Mouse (Mus musculus): ENCODE data around the gene Sytl1.
A peak's percentile ranks its signal among the peaks of the same experiment; 100 is the strongest.

Sytl1 gene

DNA sequence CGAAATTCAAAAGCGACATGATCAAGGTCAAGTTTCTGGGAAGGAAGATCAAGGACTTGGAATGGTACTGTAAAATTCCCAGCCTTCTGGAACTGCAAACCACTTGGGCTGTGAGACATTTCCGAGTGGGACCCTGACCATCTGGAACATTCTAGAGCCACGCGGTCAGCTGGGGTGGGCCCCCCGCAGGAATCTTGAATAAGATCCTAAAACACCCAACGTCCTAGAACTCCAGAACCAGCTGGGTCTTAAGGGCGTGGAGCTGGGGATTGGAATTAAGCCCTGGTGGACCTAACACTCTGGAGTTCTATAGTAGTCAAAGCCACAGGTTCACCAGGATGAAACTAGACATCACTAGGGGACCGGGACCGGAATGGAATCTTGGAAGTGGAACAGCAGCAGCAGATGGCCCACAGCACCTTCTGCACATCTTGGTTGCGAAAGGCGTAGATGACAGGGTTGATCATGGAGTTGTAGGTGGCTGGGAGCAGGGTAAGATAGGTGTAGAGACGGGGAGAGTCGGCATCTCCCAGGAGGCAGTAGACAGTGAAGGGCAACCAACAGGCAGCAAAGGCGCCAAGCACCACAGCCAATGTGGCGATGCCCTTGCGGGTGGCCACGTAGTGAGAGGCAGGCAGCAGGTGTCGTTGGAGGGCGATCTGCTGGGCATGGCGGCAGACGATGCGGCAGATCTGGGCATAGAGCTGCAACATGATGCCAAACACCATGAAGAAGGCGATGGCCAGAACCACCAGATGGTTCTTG lies 52.7 kb downstream of the Sytl1 start:
- no peak for DNase-seq

DNA sequence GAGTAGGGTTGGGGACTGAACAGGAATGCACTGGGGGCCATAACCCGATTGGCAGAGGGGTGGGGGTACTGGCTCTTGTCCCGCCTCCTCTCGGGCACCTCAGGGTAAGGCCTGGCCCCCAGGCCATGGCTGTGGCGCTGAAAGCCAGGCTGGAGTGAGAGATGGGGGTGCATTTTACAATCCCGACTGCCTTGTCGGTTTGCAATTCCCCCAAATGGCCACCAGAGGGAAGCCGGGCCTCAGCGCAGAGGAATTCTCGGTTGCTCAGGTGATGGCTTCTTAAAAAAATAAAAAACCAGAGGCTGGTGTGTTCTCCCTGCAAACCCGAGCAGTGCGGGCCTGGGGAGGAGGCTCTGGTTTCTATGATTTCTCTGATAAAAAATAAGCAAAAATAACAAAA lies 53.5 kb downstream of the Sytl1 start:
- DNase-seq: peak; percentile 46 to 55

DNA sequence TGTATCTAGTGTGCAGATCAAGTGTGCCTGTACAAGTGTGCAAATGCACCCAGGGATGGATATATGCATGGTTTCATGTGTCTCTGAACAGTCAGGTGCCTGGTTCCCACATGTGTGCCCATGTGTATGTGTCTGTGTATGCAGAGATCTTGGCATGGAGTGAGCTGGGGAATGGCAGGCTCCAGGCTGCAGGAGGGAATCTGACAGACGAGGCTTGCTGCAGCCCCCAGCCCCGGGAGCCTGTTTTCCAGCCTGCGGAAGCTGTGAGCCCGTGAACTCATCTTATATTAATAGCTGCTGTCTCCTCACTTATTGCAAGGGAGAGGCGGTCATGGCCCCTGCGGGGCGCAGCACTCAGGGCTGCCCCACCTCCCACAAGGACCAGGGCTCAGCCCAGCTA lies 58.5 kb downstream of the Sytl1 start:
- no peak for DNase-seq

DNA sequence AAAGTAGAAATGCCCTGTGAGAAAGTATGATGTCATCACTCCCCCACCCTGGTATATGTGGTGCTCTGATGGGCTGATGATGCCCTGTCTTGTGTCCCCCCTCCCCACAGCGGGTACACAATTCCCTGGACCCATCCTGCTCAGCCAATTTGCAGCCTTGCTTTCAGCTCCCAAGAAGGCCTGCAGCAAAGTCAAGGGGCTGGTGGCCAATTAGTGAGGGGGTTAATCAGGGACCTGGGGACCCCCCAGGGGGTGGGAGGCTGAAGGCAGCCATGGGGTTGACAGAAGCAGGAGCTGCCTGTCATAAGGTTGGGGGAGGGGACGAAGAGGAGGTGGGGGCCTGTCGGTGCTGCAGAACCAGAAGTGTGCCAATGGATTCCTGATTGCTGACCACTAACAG lies 59.3 kb downstream of the Sytl1 start:
- DNase-seq: no peak

All from lung, adult 18-20 months (tissue).